Mouse (Mus musculus) embryo, embryonic 10.5 days (tissue): ENCODE measurements at regions not wholly inside any gene's neighbourhood (a gene's known extent, or its start where the extent isn't known, plus 50 kb on each side); places are given as distances from the start of the nearest gene placed in this dataset.

Source experiments
- DNase-seq: peaks from one replicate; pipeline ENCODE4 v3.0.0-alpha.2; 2015; ENCODE audit warnings: low spot score

GRCm38 (mm10) chr15:59954345-59954744, 62.1 kb downstream of the 4933412E24Rik start:
- DNase-seq, result no peak

GRCm38 (mm10) chr15:59953857-59954256, 62.6 kb downstream of the 4933412E24Rik start:
- no peak for DNase-seq

GRCm38 (mm10) chr15:59950617-59951216, 65.7 kb downstream of the 4933412E24Rik start:
- no peak for DNase-seq

DNA sequence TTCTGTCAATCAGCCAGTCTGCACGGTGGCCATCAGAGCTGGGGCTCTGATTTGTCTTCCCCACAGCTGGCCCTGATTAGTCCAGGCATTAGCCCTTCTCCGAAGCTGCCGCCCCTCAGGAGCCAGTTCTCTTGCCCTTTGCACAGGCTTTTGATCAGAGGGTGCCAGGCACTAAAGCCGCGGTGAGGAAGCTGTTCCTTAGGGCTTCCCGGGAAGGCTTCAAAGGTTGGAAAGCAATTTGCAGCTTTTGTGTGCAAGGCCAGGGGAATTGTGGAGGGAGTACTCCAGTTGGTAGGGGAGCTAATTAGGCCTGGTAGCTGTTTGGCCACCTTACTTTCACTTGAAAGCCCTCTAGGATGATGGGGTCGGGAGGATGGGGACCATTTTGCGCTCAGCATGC, 71.2 kb downstream of the 4933412E24Rik start:
- DNase-seq, result peak; percentile 63

- DNase-seq, result no peak
Measured at GRCm38 (mm10) chr15:59936486-59936885, 79.9 kb downstream of the 4933412E24Rik start.

- DNase-seq, result no peak
Measured at GRCm38 (mm10) chr15:59913860-59914259, 102.6 kb downstream of the 4933412E24Rik start.

- DNase-seq, result no peak
Measured at GRCm38 (mm10) chr15:59908300-59908699, 108.1 kb downstream of the 4933412E24Rik start.

GRCm38 (mm10) chr15:59905832-59906797, 110.3 kb downstream of the 4933412E24Rik start:
- peak; percentile 81 for DNase-seq

- no peak for DNase-seq
Measured at GRCm38 (mm10) chr15:59904741-59905140, 111.7 kb downstream of the 4933412E24Rik start.

GRCm38 (mm10) chr15:59888996-59889395, 127.4 kb downstream of the 4933412E24Rik start:
- no peak for DNase-seq

DNA sequence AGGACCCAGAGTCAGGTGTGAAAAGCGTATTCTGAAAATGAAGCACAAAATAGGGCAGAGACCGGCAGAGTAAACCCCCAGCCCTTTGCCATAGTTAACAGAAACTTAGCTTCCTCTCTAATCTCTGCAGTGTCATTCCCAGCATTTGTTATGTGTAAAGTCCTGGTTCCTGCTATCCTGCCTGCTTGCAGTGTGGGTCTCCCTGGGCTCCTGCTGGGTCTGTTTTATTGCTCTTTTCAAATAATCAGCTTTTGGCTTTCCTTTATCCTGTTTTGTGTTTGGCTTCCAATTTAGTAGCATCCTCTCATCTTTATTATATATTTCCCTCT, 128.3 kb downstream of the 4933412E24Rik start:
- DNase-seq, result no peak

- DNase-seq, result peak; percentile 40
Measured at GRCm38 (mm10) chr15:59887381-59888130, 128.9 kb downstream of the 4933412E24Rik start.

DNA sequence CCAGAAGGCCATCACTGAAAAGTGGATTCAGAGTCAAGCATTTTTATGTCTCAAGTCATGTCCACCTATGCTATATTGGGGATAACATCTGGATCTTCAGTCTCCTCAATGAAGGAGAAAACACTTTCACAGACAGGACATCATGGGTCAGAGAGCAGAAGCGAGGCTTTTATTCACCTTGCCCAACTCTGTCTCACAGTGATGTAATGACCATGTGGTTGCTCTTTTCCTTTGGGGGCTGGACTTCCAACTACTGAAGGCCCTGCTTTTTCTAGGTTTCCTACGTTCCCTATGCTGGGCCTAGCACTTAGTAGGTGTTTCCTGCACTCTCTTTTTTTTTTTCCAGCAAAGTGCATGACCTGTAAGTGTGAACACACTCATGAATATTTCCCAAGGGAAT, 130.4 kb downstream of the 4933412E24Rik start:
- DNase-seq, result no peak

GRCm38 (mm10) chr15:59882444-59882843, 134.0 kb downstream of the 4933412E24Rik start:
- no peak for DNase-seq

DNA sequence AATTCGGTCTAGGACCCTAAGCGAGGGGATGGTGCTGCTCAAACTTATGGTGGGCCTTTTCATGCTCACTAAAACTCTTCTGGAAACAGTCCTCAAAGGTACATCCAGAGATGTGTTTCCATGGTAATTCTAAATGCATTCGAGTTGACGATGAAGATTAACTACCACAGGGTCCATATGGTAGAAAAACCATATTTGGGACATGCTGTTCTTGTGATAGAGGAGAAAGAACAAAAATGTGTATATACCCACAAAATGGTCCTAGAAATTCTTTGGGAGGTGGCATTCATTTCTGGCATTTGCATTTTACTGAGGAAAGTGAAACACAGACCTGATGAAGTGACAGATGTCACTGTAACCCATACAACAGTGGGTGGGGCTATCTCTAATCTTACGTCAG, 136.0 kb downstream of the 4933412E24Rik start:
- DNase-seq, result no peak

DNA sequence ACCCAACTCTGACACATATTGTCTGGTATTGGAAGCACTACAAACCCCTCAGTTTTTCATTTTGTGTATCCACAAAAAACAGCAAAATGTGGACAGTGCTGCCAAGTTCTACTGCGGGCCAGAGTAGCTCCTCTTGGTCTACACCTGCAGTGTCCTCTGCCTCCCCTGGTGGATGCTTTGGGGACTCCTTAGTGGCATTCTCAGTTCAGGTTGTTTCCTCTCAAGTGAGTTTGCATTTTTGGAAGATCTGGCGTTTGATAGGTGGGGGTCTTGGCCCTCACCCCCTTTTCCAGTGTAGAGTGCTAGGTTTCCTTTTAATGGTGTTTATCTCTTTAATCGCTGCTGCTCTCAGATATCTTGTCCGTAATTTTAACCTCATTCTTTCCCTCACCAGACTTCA, 137.1 kb downstream of the 4933412E24Rik start:
- no peak for DNase-seq

GRCm38 (mm10) chr15:59876279-59876742, 140.1 kb downstream of the 4933412E24Rik start:
- peak; percentile 41 for DNase-seq

DNA sequence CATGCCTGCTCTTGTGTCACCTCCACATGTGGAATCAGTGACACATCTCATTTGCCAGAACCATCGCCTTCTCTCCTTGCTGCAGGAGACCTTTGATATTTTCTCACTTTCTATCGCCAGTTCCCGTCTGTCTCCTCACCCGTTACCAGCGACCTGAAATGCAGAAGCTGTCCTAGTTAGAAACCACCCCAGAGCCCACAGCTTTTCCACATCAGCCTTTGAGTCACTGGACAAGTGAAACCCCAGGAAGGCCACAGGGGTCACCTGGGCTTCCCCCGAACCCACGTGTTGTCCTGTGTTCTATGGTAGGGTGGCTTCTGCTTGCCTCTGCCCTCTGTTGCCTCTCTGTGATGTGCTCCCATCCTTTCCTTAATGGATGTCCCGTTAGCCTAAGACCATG, 149.7 kb downstream of the 4933412E24Rik start:
- DNase-seq, result no peak

DNA sequence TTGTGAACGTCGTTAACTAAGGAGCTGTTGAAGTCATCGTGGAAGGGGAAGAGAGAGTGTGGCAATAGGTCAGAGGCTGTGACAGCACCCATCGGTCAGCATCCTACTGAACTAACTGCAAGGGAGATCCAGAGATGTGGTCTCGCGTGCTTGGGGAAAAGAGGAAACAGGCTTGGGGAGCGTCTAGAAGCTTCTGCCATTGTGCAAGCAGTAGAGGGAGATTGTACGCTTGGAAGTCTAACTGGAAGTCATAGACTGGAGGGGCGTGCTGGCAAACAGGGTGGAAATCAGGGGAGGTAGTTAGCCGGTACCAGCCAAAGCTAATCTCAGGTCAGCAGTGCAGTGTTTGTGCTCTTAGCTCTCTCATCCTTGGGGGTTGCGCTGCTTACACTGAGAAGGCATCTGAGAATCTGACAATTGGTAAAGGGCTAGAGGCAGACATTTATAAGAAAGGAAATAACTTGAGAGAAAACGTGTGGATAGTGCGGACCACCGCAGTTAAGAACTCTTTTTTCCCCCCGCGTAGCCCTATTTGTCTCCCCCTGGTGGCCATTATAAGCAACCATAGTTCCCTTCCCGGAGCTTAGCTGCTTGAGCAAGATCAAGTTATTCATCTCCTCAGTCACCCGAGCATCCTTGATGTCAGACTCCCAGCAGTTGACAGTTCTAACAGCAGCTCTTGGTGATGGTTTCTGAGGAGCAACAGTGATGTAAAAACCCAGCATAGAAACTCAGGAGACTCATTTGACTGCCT, 151.5 kb downstream of the 4933412E24Rik start:
- peak; percentile 81 for DNase-seq

DNA sequence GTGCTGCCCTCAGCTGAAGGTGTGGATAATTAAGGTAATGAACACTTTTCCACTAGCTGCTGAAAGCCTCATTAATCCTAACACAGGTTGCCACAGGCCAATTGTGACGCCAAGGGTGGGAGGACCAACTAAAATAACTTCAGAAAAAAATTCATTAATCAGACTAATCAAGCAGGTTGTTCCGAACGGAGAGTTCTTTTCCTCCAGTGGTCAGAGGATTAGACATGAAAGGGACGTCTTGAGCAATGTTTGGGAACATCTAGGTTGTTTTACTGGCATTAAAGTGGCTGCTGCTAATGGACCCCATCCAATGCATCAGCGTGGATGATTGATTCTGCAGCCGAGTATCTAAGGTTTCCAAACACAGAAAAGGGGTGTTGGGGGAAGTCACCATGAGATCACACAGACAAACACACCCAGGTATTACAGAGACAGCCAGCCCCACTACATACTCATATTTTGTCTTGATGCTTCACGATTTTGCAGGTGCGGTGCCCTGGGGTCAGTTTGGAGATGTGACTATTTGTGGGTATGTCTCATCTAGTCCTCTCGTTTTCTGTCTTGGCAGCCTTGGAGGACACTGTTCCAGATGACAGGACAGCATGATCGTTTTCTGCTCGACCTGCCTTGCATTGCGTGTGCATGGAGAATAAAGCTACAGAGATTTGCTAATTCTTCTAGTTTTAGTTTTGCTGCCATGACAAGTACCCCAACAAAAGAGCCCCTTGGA, 164.0 kb downstream of the 4933412E24Rik start:
- no peak for DNase-seq

DNA sequence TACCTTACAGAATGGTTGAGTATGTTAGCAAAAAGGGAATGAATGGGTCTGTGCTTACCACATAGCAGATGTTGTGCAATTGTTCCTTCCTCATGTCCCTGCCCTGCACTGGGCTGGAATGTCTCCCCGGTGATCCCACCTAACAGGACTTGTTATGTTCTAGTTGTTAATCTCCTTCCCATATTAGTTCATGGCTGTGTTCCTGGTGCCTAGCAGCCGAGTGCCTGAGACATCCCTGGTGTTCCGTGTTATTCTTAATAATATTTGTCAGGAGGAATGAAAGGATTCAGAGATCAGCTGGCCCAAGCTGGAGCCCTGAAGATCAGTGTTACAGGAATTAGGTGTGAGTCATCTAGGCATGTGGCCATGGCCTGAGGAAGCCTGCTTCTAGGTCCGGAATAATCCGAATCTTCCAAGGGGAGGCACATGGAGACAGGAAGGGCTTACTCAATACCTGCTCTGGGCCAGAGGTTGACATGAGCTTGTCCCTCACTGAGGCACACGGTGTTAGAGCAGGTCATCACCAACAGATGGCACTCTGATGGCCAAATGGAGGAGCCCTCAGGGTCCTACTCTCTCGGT, 171.2 kb downstream of the 4933412E24Rik start:
- no peak for DNase-seq
